Mouse (Mus musculus) hindbrain, embryonic 10.5 days (tissue): ENCODE data around the gene Glod4. TPM values are rescaled to one million over a fixed set of nuclear protein-coding genes. Genes with fewer than 3 reads are reported as not detected.
A peak's percentile ranks its signal among the peaks of the same experiment; 100 is the strongest.
"Not testable (repeated sequence)": the region's sequence is repeated elsewhere in the genome, so short reads cannot be mapped to it uniquely, and the experiment has no call there.

ENCODE experiments used
- DNase-seq: peaks from one replicate; pipeline ENCODE4 v3.0.0-alpha.2; 2017; ENCODE audit warnings: low spot score
- H3K27ac ChIP-seq: fragments of 300-500 bp; sonication (generic); 2 replicates; pipeline ENCODE4 v1.5.1; 2016; ENCODE audit warnings: mild to moderate bottlenecking, moderate library complexity
- H3K27me3 ChIP-seq: fragments of 300-500 bp; sonication (generic); 2 replicates; pipeline ENCODE4 v1.6.1; 2016; ENCODE audit warnings: mild to moderate bottlenecking; ENCODE audit not compliant: poor library complexity, insufficient read depth, severe bottlenecking
- H3K36me3 ChIP-seq: fragments of 300-500 bp; sonication (generic); 2 replicates; pipeline ENCODE4 v1.6.1; 2016; ENCODE audit warnings: mild to moderate bottlenecking, moderate library complexity
- H3K4me1 ChIP-seq: fragments of 300-500 bp; sonication (generic); replicated peaks from 2 replicates; pipeline ENCODE4 v1.6.1; 2016; ENCODE audit warnings: mild to moderate bottlenecking
- H3K4me3 ChIP-seq: fragments of 300-500 bp; sonication (generic); 2 replicates; pipeline ENCODE4 v1.5.1; 2016; ENCODE audit warnings: mild to moderate bottlenecking, moderate library complexity
- H3K9me3 ChIP-seq: fragments of 300-500 bp; sonication (generic); 2 replicates; pipeline ENCODE4 v1.6.1; 2016; ENCODE audit warnings: mild to moderate bottlenecking, moderate library complexity
- WGBS: fragments of 180-500 bp; shearing (Covaris S2); methylation state at CpG from one replicate; pipeline ENCODE4 v1.1.7; 2016; 5-methylcytosine and 5-hydroxymethylcytosine counted together
- polyA plus RNA-seq: library from polyadenylated mRNA; unstranded; fragments of >200 nt; fragmentation: Nextera tagmentation; extraction: Ambion mirVana; gene quantifications from 2 replicates; pipeline ENCODE4 v1.2.1, GENCODE M21; 2016

The Glod4 gene
- polyA plus RNA-seq, 1 experiment from 2014 or later: 126 TPM

- Histone ChIP-seq H3K27me3 (no peaks in the 10 kb centered on the region), H3K4me3 (peak overlapping the region; percentile 77), H3K9me3 (no peaks in the 10 kb centered on the region), H3K36me3 (peaks cover 63% of the 10 kb centered on the region), H3K4me1 (peaks cover 37% of the 10 kb centered on the region), H3K27ac (peak overlapping the region; percentile 99)
- peak; percentile 57 for DNase-seq
- WGBS: 4% methylated on average over 33 of the region's 33 CpGs
Measured at GRCm38 (mm10) chr11:76216681-76217389, 26.7 kb downstream of the Glod4 start.

GRCm38 (mm10) chr11:76216049-76216540 lies 27.4 kb downstream of the Glod4 start:
- peak overlapping the region; percentile 77 for H3K4me3 ChIP-seq
- H3K27ac ChIP-seq: peak overlapping the region; percentile 99
- H3K36me3 ChIP-seq: peaks cover 63% of the 10 kb centered on the region
- peaks cover 37% of the 10 kb centered on the region for H3K4me1 ChIP-seq
- no peaks in the 10 kb centered on the region for H3K27me3 ChIP-seq
- DNase-seq: no peak
- no peaks in the 10 kb centered on the region for H3K9me3 ChIP-seq
- 96% methylated on average over 5 of the region's 5 CpGs for WGBS

DNA sequence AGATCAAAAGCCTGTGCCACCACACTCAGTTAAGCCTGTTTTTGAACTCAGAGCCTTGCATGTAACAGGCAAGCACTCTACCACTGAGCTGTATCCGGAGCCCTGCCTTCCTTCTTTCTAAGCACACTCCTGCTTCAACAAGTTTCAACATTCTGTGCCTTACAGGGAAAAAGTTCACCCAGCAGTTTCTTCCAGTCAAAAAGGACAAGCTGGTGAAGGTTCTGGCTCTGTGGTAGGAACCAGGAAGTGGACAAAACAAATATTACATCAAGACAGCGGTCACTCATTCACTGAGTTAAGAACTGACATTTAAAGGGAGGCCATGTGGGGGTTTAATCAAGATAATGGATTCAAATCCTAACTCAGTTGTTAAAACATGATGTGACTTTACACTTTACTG lies 28.5 kb downstream of the Glod4 start:
- no peaks in the 10 kb centered on the region for H3K27me3 ChIP-seq
- H3K36me3 ChIP-seq: peaks cover 64% of the 10 kb centered on the region
- peaks cover 37% of the 10 kb centered on the region for H3K4me1 ChIP-seq
- no peak overlapping the region for H3K27ac ChIP-seq
- no peaks in the 10 kb centered on the region for H3K9me3 ChIP-seq
- H3K4me3 ChIP-seq: no peak overlapping the region
- no peak for DNase-seq
- WGBS: 95% methylated on average over 2 of the region's 2 CpGs

DNA sequence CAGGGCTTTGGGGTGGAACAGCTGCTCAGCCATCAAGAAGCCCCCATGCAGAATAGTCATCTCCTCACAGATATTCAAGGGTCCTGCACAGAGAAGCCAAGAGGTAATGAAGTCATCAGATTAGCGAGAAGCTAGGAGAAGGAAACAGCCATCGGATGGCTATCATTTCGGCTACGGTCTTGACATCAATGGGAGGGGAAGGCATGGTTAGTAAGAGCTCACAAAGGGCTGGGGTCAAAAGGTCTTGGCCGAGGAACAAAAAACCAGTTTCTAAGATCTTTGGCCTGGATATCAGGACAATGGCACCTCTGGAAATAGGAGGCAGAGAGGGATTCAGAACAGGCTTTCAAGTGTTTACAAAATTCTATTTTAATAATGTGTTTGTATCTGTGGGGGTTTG lies 29.7 kb downstream of the Glod4 start:
- H3K4me3 ChIP-seq: no peak overlapping the region
- 30% methylated on average over 5 of the region's 5 CpGs for WGBS
- no peak overlapping the region for H3K27ac ChIP-seq
- H3K4me1 ChIP-seq: peaks cover 37% of the 10 kb centered on the region
- peak; percentile 17 for DNase-seq
- H3K36me3 ChIP-seq: peaks cover 65% of the 10 kb centered on the region
- no peaks in the 10 kb centered on the region for H3K9me3 ChIP-seq
- no peaks in the 10 kb centered on the region for H3K27me3 ChIP-seq

DNA sequence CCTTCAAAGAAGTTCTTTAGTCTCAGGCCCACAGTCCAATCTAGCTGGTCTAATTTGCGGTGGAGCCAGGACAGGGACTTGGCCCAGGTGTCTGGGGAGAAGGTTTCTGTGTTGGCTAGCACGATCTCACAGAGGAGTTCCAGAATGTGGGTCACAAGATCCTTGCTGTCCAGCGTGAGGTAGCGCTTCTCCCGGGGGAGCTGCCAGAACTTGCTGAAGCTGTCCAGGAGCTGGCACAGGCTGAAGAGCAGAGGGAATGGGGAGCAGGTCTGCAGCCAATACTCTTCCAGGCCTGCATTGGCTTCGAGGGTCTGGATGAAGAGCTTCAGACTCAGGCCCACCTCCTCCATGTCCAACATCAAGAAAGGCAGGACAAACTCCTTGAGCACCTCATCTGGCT lies 31.9 kb downstream of the Glod4 start:
- WGBS: 93% methylated on average over 6 of the region's 6 CpGs
- H3K4me1 ChIP-seq: peaks cover 24% of the 10 kb centered on the region

DNA sequence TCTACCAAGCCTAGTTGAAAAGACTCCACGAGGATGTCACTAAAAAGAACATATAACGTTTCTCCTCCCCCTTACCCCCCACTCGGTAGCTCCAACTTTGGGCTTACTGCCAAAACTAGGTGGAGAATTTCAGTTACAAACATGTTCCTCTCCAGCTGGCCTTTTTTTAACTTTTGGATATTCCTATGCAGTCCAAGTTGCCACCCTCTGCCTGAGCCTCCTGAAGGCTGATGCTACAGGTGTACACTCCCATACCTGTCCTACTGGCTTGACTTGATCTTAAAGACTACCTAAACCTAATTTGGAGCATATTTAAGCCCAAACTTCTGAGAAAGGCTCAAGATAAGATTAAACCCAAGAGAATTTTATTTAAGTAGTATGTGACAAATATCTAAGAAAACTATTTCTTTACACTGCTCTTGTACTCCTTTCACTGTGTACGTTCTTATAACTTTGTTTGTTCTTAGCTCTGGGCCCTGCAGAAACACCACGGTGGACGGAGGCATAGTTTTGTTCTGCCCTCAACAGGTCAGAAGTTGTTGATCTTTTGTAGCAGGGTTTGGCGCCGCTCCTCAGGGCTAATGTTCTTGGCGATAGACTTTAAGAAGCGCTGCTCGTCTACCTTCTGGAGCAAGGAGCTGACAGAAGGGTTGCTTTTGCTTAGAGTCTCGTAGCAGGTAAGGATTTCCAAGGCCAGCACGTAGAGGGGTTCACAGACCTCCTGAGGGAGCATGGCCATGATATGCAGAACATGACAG lies 33.1 kb downstream of the Glod4 start:
- H3K4me1 ChIP-seq: peaks cover 20% of the 10 kb centered on the region
- no peaks in the 10 kb centered on the region for H3K27me3 ChIP-seq
- H3K36me3 ChIP-seq: peaks cover 96% of the 10 kb centered on the region
- no peak for DNase-seq
- no peak overlapping the region for H3K27ac ChIP-seq
- no peak overlapping the region for H3K4me3 ChIP-seq
- H3K9me3 ChIP-seq: no peaks in the 10 kb centered on the region
- 92% methylated on average over 13 of the region's 13 CpGs for WGBS

More for the DNA sequence above, 31.9 kb downstream of the Glod4 start:
- H3K4me3 ChIP-seq, H3K9me3 ChIP-seq, H3K27me3 ChIP-seq, DNase-seq, H3K27ac ChIP-seq: not testable (repeated sequence)
- peaks cover 88% of the 10 kb centered on the region for H3K36me3 ChIP-seq

GRCm38 (mm10) chr11:76206793-76207192 lies 36.7 kb downstream of the Glod4 start:
- H3K27ac ChIP-seq: no peak overlapping the region
- H3K9me3 ChIP-seq: no peaks in the 10 kb centered on the region
- peaks cover 18% of the 10 kb centered on the region for H3K4me1 ChIP-seq
- no peak for DNase-seq
- no peak overlapping the region for H3K4me3 ChIP-seq
- 89% methylated on average over 5 of the region's 5 CpGs for WGBS
- H3K27me3 ChIP-seq: peaks cover 5% of the 10 kb centered on the region; the same call in 1 of the 2 replicates
- H3K36me3 ChIP-seq: peaks cover 80% of the 10 kb centered on the region

- H3K4me3 ChIP-seq: peak overlapping the region; percentile 94
- under 1% methylated on average over 90 of the region's 90 CpGs for WGBS
- peaks cover 19% of the 10 kb centered on the region; the same call in 1 of the 2 replicates for H3K27me3 ChIP-seq
- no peaks in the 10 kb centered on the region for H3K9me3 ChIP-seq
- H3K36me3 ChIP-seq: peaks cover 32% of the 10 kb centered on the region
- peak; percentile 84 for DNase-seq
- H3K4me1 ChIP-seq: peaks cover 25% of the 10 kb centered on the region
- H3K27ac ChIP-seq: peak overlapping the region; percentile 94
Measured at GRCm38 (mm10) chr11:76201761-76202674, 41.5 kb downstream of the Glod4 start.

GRCm38 (mm10) chr11:76196977-76197469 lies 46.5 kb downstream of the Glod4 start:
- 61% methylated on average over 8 of the region's 8 CpGs for WGBS
- Histone ChIP-seq H3K9me3 (no peaks in the 10 kb centered on the region), H3K4me3 (no peak overlapping the region), H3K4me1 (peaks cover 9% of the 10 kb centered on the region; the same call in 1 of the 2 replicates), H3K27me3 (peaks cover 15% of the 10 kb centered on the region; the same call in 1 of the 2 replicates), H3K36me3 (no peaks in the 10 kb centered on the region), H3K27ac (no peak overlapping the region)
- no peak for DNase-seq

DNA sequence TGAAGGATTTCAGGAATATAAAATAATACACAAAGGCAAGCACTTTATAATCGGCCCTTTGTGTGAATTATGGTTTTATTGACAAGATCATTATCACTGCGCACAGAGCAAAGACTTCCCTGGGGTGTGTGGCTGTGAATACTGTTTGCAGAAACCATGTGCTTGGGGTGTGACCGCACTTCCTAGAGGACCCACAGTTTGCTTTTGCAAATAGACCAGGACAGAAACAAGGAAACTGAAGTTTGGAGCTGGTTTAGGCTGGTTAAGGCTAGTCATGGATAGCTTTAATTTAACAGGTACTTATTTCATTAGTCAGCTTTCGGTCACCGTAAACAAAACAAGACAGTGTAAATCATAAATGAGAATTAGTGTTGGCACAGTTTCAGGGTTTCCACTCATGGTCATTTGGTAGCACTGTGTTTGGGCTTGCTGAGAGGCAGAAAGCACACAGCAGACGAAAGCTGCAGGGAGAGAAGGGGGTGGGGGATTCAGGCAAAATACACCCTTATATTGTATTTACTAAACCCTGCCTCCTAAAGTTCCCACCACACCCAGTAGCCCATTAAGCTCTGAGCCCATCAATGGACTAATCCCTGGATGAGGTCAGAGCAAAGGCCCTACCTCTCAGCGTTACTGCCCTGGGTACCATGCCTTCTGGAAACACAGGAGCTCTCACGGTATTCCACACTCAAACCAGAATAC lies 47.1 kb downstream of the Glod4 start:
- Histone ChIP-seq H3K36me3 (no peaks in the 10 kb centered on the region), H3K4me1 (peaks cover 3% of the 10 kb centered on the region; the same call in 1 of the 2 replicates), H3K4me3 (no peak overlapping the region), H3K9me3 (no peaks in the 10 kb centered on the region), H3K27me3 (peaks cover 15% of the 10 kb centered on the region; the same call in 1 of the 2 replicates), H3K27ac (no peak overlapping the region)
- DNase-seq: no peak
- 75% methylated on average over 8 of the region's 8 CpGs for WGBS

DNA sequence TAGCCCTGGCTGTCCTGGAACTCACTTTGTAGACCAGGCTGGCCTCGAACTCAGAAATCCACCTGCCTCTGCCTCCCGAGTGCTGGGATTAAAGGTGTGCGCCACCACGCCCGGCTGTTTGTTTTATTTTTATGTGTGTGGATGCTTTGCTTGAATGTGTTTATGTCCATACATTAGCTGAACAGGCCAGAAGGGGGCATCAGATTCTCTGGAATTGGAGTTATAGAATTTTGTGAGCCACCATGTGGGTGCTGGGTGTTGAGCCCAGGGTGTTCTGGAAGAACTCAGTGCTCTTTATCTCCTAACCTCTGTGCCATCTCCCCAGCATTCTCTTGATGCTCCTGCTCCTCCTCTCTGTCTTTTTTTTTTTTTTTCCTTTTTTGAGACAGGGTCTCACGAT lies 56.6 kb downstream of the Glod4 start:
- H3K27ac ChIP-seq: no peak overlapping the region
- H3K27me3 ChIP-seq: no peaks in the 10 kb centered on the region
- 87% methylated on average over 6 of the region's 6 CpGs for WGBS
- no peak overlapping the region for H3K4me3 ChIP-seq
- no peaks in the 10 kb centered on the region for H3K4me1 ChIP-seq
- DNase-seq: no peak
- no peaks in the 10 kb centered on the region for H3K36me3 ChIP-seq
- H3K9me3 ChIP-seq: no peaks in the 10 kb centered on the region

GRCm38 (mm10) chr11:76183745-76184144 lies 59.8 kb downstream of the Glod4 start:
- H3K27ac ChIP-seq: no peak overlapping the region
- DNase-seq: no peak
- H3K36me3 ChIP-seq: no peaks in the 10 kb centered on the region
- no peaks in the 10 kb centered on the region for H3K9me3 ChIP-seq
- no peak overlapping the region for H3K4me3 ChIP-seq
- H3K27me3 ChIP-seq: no peaks in the 10 kb centered on the region
- H3K4me1 ChIP-seq: peaks cover 10% of the 10 kb centered on the region
- 88% methylated on average over 4 of the region's 4 CpGs for WGBS
